Mouse (Mus musculus): ENCODE data around the gene Ebf4. TPM values are rescaled to one million over a fixed set of nuclear protein-coding genes. Genes with fewer than 3 reads are reported as not detected.

Gene Ebf4
- polyA plus RNA-seq, 1 experiment from 2014 or later = 1.1 TPM

DNA sequence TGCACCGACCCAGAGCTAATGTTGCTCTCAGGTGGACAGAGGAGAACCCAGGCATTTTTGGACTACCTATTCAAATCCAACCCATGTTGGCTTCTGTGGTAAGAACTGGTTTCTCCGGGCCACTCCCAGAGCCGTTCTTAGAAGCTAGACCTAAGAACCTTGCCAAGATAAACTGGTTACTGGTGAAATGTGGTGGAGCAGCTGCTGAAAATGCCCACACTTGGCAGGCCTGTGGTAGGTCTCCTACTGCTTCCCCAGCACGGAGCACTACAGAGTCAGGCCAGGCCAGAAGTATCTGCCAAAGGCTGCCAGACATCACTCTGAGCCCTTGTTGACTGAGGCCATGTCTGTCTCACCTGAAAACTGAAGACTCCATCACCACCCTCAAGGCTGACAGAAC, 80.0 kb downstream of the Ebf4 start:
- Histone ChIP-seq H3K36me3 (ENCODE audit: control insufficient read depth, insufficient read depth, low read length) (no peaks in the 10 kb centered on the region), H3K9me3 (ENCODE audit: control insufficient read depth, low read length) (no peaks in the 10 kb centered on the region), H3K9ac (ENCODE audit: low read length) (no peak overlapping the region), H3K4me1 (replicated peaks; ENCODE audit: control insufficient read depth, insufficient read depth) (no peaks in the 10 kb centered on the region), H3K4me2 (replicated peaks; ENCODE audit: low read depth) (no peak overlapping the region), H3K27ac (replicated peaks) (no peak overlapping the region), H3K4me3 (ENCODE audit: low read depth, low read length) (no peak overlapping the region), H3K27me3 (ENCODE audit: control insufficient read depth, insufficient read depth, low read length) (no peaks in the 10 kb centered on the region)
- no peak for TF ChIP-seq CTCF (IDR thresholded peaks at IDR 0.05; ENCODE audit: low read depth)
- TF ChIP-seq EP300 (optimal IDR thresholded peaks at IDR 0.05) = no peak
- 65% methylated on average over 4 of the region's 4 CpGs for WGBS
- ATAC-seq (ENCODE audit: low FRiP score, low TSS enrichment) (no peak), DNase-seq (ENCODE audit: low spot score) (no peak)

DNA sequence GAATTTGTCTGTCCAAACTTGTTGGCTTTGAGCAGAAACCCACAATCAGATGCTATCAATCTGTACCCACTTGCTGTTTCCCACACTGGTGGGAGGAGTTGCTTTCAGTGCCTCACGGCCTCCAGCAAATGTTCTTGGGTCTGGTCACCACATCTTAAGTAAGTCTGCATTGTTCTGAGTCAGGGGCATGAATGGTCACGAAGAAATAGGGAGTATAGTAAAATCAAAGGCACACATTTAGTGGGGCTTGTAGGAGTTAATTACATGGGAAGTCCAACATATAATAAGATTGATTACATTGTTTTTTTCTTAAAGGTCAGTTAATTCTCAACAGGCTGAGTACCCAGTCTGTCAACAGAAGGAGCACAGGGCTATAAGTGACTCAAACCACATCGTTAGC, 88.2 kb downstream of the Ebf4 start:
- WGBS = 43% methylated on average over 3 of the region's 3 CpGs
- Histone ChIP-seq H3K4me2 (replicated peaks; ENCODE audit: low read depth) (no peak overlapping the region), H3K9ac (ENCODE audit: low read length) (no peak overlapping the region), H3K36me3 (ENCODE audit: control insufficient read depth, insufficient read depth, low read length) (no peaks in the 10 kb centered on the region), H3K27me3 (ENCODE audit: control insufficient read depth, insufficient read depth, low read length) (no peaks in the 10 kb centered on the region), H3K9me3 (ENCODE audit: control insufficient read depth, low read length) (no peaks in the 10 kb centered on the region), H3K4me1 (replicated peaks; ENCODE audit: control insufficient read depth, insufficient read depth) (no peaks in the 10 kb centered on the region), H3K4me3 (ENCODE audit: low read depth, low read length) (no peak overlapping the region), H3K27ac (replicated peaks) (no peak overlapping the region)
- TF ChIP-seq EP300 (optimal IDR thresholded peaks at IDR 0.05) (no peak), CTCF (IDR thresholded peaks at IDR 0.05; ENCODE audit: low read depth) (no peak)
- DNase-seq (ENCODE audit: low spot score) (no peak), ATAC-seq (ENCODE audit: low FRiP score, low TSS enrichment) (no peak)

DNA sequence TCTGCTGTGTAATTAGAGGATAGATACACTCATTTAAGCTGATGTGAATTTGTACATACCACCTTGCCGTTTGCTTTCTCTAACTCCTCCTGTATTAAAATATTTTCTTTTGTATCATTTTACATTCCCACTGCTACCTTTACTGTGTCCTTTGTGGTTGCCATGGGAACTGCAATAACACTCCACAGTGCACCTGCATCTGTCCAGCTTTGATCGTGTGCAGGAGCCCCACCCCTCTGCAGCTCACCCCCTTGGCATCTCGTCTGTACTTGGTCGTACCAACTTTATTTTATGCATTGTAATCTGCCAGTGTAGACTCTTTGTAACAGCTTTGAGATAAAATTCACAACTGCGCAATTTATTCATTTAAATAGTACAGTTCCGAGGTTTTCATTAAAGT, 88.9 kb downstream of the Ebf4 start:
- Histone ChIP-seq H3K27ac (replicated peaks) (no peak overlapping the region), H3K4me2 (replicated peaks; ENCODE audit: low read depth) (no peak overlapping the region), H3K36me3 (ENCODE audit: control insufficient read depth, insufficient read depth, low read length) (no peaks in the 10 kb centered on the region), H3K4me3 (ENCODE audit: low read depth, low read length) (no peak overlapping the region), H3K9ac (ENCODE audit: low read length) (no peak overlapping the region), H3K9me3 (ENCODE audit: control insufficient read depth, low read length) (no peaks in the 10 kb centered on the region), H3K27me3 (ENCODE audit: control insufficient read depth, insufficient read depth, low read length) (no peaks in the 10 kb centered on the region), H3K4me1 (replicated peaks; ENCODE audit: control insufficient read depth, insufficient read depth) (no peaks in the 10 kb centered on the region)
- TF ChIP-seq CTCF (IDR thresholded peaks at IDR 0.05; ENCODE audit: low read depth) (no peak), EP300 (optimal IDR thresholded peaks at IDR 0.05) (no peak)
- peak; percentile 60; the same call in 1 of the 2 replicates for ATAC-seq (ENCODE audit: low FRiP score, low TSS enrichment)
- whole genome bisulfite sequencing = 50% methylated on average over 6 of the region's 6 CpGs
- DNase-seq (ENCODE audit: low spot score) = no peak

DNA sequence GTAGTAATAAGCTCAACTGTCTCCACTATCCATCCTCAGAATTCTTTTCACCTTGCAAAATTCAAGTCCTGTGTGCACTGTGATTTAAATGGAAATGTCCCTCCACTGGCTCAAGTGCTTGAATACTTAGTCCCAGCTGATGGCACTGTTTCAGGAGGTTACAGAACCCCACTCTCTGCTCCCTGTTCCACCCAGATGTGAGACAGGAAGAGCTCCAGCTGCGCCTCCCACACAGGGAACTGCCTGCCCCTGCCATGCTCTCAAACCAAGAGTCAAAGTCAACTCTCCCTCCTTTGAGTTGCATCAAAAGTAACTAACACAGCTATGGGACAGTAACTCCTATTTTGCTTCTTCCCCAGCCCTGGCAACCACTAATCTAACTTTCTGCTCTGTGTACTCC, 91.2 kb downstream of the Ebf4 start:
- no peak overlapping the region for H3K27ac ChIP-seq (replicated peaks)
- no peaks in the 10 kb centered on the region for H3K4me1 ChIP-seq (replicated peaks; ENCODE audit: control insufficient read depth, insufficient read depth)
- no peak overlapping the region for H3K4me2 ChIP-seq (replicated peaks; ENCODE audit: low read depth)
- no peaks in the 10 kb centered on the region for H3K27me3 ChIP-seq (ENCODE audit: control insufficient read depth, insufficient read depth, low read length)
- H3K9me3 ChIP-seq (ENCODE audit: control insufficient read depth, low read length) = no peaks in the 10 kb centered on the region
- no peak for TF ChIP-seq CTCF (IDR thresholded peaks at IDR 0.05; ENCODE audit: low read depth)
- H3K4me3 ChIP-seq (ENCODE audit: low read depth, low read length) = no peak overlapping the region
- ATAC-seq (ENCODE audit: low FRiP score, low TSS enrichment) (no peak), DNase-seq (ENCODE audit: low spot score) (no peak)
- WGBS = 81% methylated on average over 1 of the region's 1 CpGs
- no peaks in the 10 kb centered on the region for H3K36me3 ChIP-seq (ENCODE audit: control insufficient read depth, insufficient read depth, low read length)
- H3K9ac ChIP-seq (ENCODE audit: low read length) = no peak overlapping the region

DNA sequence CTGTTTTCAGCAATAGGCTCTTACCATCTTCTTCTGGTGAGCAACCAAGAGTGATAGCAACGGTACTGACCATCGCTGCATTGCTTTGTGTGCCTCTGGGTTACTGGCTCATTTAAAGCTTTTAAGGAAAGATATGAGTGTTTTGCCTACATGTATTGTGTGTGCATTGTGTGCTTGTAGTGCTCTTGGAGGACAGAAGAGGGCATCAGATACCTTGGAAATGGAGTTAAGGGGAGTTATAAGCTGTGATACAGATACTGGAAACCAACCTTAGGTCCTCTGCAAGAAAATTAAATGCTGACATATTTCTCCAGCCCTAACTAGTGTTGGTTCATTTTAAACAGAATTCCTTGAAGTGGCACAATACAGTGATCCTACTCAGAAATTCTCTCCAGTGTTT, 93.8 kb downstream of the Ebf4 start:
- no peaks in the 10 kb centered on the region for H3K27me3 ChIP-seq (ENCODE audit: control insufficient read depth, insufficient read depth, low read length)
- no peaks in the 10 kb centered on the region for H3K36me3 ChIP-seq (ENCODE audit: control insufficient read depth, insufficient read depth, low read length)
- no peak overlapping the region for H3K4me2 ChIP-seq (replicated peaks; ENCODE audit: low read depth)
- no peak overlapping the region for H3K27ac ChIP-seq (replicated peaks)
- H3K4me1 ChIP-seq (replicated peaks; ENCODE audit: control insufficient read depth, insufficient read depth) = no peaks in the 10 kb centered on the region
- ATAC-seq (ENCODE audit: low FRiP score, low TSS enrichment) (no peak), DNase-seq (ENCODE audit: low spot score) (no peak)
- H3K9ac ChIP-seq (ENCODE audit: low read length) = no peak overlapping the region
- H3K9me3 ChIP-seq (ENCODE audit: control insufficient read depth, low read length) = no peaks in the 10 kb centered on the region
- 74% methylated on average over 2 of the region's 2 CpGs for WGBS
- no peak for TF ChIP-seq EP300 (optimal IDR thresholded peaks at IDR 0.05)
- peak; percentile 72 for TF ChIP-seq CTCF (IDR thresholded peaks at IDR 0.05; ENCODE audit: low read depth)
- H3K4me3 ChIP-seq (ENCODE audit: low read depth, low read length) = no peak overlapping the region

DNA sequence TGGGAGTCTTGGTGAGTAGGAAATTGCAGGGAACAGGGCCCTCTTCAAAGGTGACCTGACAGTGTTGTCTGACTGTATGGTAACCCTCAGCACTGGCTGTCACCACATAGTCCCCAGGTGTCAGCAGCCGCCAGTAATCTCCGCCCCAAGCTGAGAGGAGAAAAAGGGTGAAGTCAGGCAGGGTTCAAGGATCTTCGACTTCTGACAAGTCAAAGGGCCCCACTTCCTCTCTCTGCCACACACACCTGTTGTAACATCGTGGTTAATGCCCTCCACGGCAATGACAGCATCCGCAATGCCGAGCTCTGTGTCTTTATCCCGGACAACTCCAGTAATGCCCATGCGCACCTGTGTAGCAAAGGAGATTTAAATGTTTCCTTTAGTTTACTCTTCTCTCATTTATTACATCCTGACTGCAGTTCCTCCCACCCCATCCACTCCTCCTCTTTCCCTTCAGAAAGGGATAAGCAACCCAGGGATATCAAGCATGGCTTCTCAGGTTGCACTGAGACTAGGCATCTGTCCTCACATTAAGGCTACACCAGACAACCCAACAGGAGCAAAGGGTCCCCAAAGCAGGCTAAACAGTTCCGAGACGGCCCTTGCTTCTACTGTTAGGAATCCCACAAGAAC, 96.1 kb downstream of the Ebf4 start:
- WGBS = 75% methylated on average over 11 of the region's 11 CpGs
- no peaks in the 10 kb centered on the region for H3K4me1 ChIP-seq (replicated peaks; ENCODE audit: control insufficient read depth, insufficient read depth)
- no peak for DNase-seq (ENCODE audit: low spot score)

More for the DNA sequence above, 96.1 kb downstream of the Ebf4 start:
- no peak for TF ChIP-seq EP300 (optimal IDR thresholded peaks at IDR 0.05)
- TF ChIP-seq CTCF (IDR thresholded peaks at IDR 0.05; ENCODE audit: low read depth) = no peak
- H3K4me2 ChIP-seq (replicated peaks; ENCODE audit: low read depth) = no peak overlapping the region
- no peak overlapping the region for H3K9ac ChIP-seq (ENCODE audit: low read length)
- no peak overlapping the region for H3K27ac ChIP-seq (replicated peaks)
- no peak overlapping the region for H3K4me3 ChIP-seq (ENCODE audit: low read depth, low read length)
- no peaks in the 10 kb centered on the region for H3K9me3 ChIP-seq (ENCODE audit: control insufficient read depth, low read length)
- no peaks in the 10 kb centered on the region for H3K36me3 ChIP-seq (ENCODE audit: control insufficient read depth, insufficient read depth, low read length)
- H3K27me3 ChIP-seq (ENCODE audit: control insufficient read depth, insufficient read depth, low read length) = no peaks in the 10 kb centered on the region
- no peak for ATAC-seq (ENCODE audit: low FRiP score, low TSS enrichment)

Measured in stomach, postnatal 0 days (tissue).